Mouse (Mus musculus): Measurements from ENCODE around the gene Rel. TPM values are rescaled to one million over a fixed set of nuclear protein-coding genes. Genes with fewer than 3 reads are reported as not detected.

Gene Rel
- polyA plus RNA-seq, 1 experiment: 1.6 TPM

- H3K27ac ChIP-seq (ENCODE audit: control insufficient read depth, insufficient read depth, low read depth, low read length): no peak overlapping the region
- no peaks in the 10 kb centered on the region for H3K27me3 ChIP-seq (ENCODE audit: control insufficient read depth, insufficient read depth, low read length)
- H3K4me3 ChIP-seq (ENCODE audit: control insufficient read depth, low read depth, low read length): no peak overlapping the region
- H3K36me3 ChIP-seq (ENCODE audit: control insufficient read depth, insufficient read depth, low read length): no peaks in the 10 kb centered on the region
- H3K4me1 ChIP-seq (ENCODE audit: control insufficient read depth, insufficient read depth, low read length): no peaks in the 10 kb centered on the region
- TF ChIP-seq POLR2A (IDR thresholded peaks at IDR 0.05; ENCODE audit: control insufficient read depth, low read depth, low read length): no peak
- no peak for TF ChIP-seq CTCF (IDR thresholded peaks at IDR 0.05; ENCODE audit: control insufficient read depth, insufficient read depth, insufficient replicate concordance, low read depth, low read length)
Measured at GRCm38 (mm10) chr11:23783085-23783484, 12.3 kb upstream of the Rel start.

- no peaks in the 10 kb centered on the region for H3K27me3 ChIP-seq (ENCODE audit: control insufficient read depth, insufficient read depth, low read length)
- no peaks in the 10 kb centered on the region for H3K4me1 ChIP-seq (ENCODE audit: control insufficient read depth, insufficient read depth, low read length)
- H3K4me3 ChIP-seq (ENCODE audit: control insufficient read depth, low read depth, low read length): no peak overlapping the region
- TF ChIP-seq POLR2A (IDR thresholded peaks at IDR 0.05; ENCODE audit: control insufficient read depth, low read depth, low read length): no peak
- no peak for TF ChIP-seq CTCF (IDR thresholded peaks at IDR 0.05; ENCODE audit: control insufficient read depth, insufficient read depth, insufficient replicate concordance, low read depth, low read length)
- H3K27ac ChIP-seq (ENCODE audit: control insufficient read depth, insufficient read depth, low read depth, low read length): no peak overlapping the region
- no peaks in the 10 kb centered on the region for H3K36me3 ChIP-seq (ENCODE audit: control insufficient read depth, insufficient read depth, low read length)
Measured at GRCm38 (mm10) chr11:23782038-23782437, 11.3 kb upstream of the Rel start.

- no peaks in the 10 kb centered on the region for H3K36me3 ChIP-seq (ENCODE audit: control insufficient read depth, insufficient read depth, low read length)
- H3K4me3 ChIP-seq (ENCODE audit: control insufficient read depth, low read depth, low read length): no peak overlapping the region
- no peak for TF ChIP-seq POLR2A (IDR thresholded peaks at IDR 0.05; ENCODE audit: control insufficient read depth, low read depth, low read length)
- TF ChIP-seq CTCF (IDR thresholded peaks at IDR 0.05; ENCODE audit: control insufficient read depth, insufficient read depth, insufficient replicate concordance, low read depth, low read length): no peak
- H3K27me3 ChIP-seq (ENCODE audit: control insufficient read depth, insufficient read depth, low read length): no peaks in the 10 kb centered on the region
- no peak overlapping the region for H3K27ac ChIP-seq (ENCODE audit: control insufficient read depth, insufficient read depth, low read depth, low read length)
- no peaks in the 10 kb centered on the region for H3K4me1 ChIP-seq (ENCODE audit: control insufficient read depth, insufficient read depth, low read length)
Measured at GRCm38 (mm10) chr11:23778787-23779201, 8.0 kb upstream of the Rel start.

GRCm38 (mm10) chr11:23772471-23772870 is 1.7 kb upstream of the Rel start:
- no peaks in the 10 kb centered on the region for H3K27me3 ChIP-seq (ENCODE audit: control insufficient read depth, insufficient read depth, low read length)
- H3K27ac ChIP-seq (ENCODE audit: control insufficient read depth, insufficient read depth, low read depth, low read length): no peak overlapping the region
- H3K36me3 ChIP-seq (ENCODE audit: control insufficient read depth, insufficient read depth, low read length): no peaks in the 10 kb centered on the region
- H3K4me3 ChIP-seq (ENCODE audit: control insufficient read depth, low read depth, low read length): no peak overlapping the region
- no peak for TF ChIP-seq CTCF (IDR thresholded peaks at IDR 0.05; ENCODE audit: control insufficient read depth, insufficient read depth, insufficient replicate concordance, low read depth, low read length)
- TF ChIP-seq POLR2A (IDR thresholded peaks at IDR 0.05; ENCODE audit: control insufficient read depth, low read depth, low read length): no peak
- peaks cover 2% of the 10 kb centered on the region; the same call in 1 of the 2 replicates for H3K4me1 ChIP-seq (ENCODE audit: control insufficient read depth, insufficient read depth, low read length)

- TF ChIP-seq POLR2A (IDR thresholded peaks at IDR 0.05; ENCODE audit: control insufficient read depth, low read depth, low read length) (no peak), CTCF (IDR thresholded peaks at IDR 0.05; ENCODE audit: control insufficient read depth, insufficient read depth, insufficient replicate concordance, low read depth, low read length) (no peak)
- Histone ChIP-seq H3K27ac (ENCODE audit: control insufficient read depth, insufficient read depth, low read depth, low read length) (peak overlapping the region; percentile 92), H3K4me1 (ENCODE audit: control insufficient read depth, insufficient read depth, low read length) (peaks cover 2% of the 10 kb centered on the region; the same call in 1 of the 2 replicates)
Measured at GRCm38 (mm10) chr11:23771507-23772097, 832 bp upstream of the Rel start.

GRCm38 (mm10) chr11:23770510-23770759 is 335 bp downstream of the Rel start:
- TF ChIP-seq POLR2A (IDR thresholded peaks at IDR 0.05; ENCODE audit: control insufficient read depth, low read depth, low read length) (no peak), CTCF (IDR thresholded peaks at IDR 0.05; ENCODE audit: control insufficient read depth, insufficient read depth, insufficient replicate concordance, low read depth, low read length) (no peak)
- peaks cover 2% of the 10 kb centered on the region; the same call in 1 of the 2 replicates for H3K4me1 ChIP-seq (ENCODE audit: control insufficient read depth, insufficient read depth, low read length)
- H3K27me3 ChIP-seq (ENCODE audit: control insufficient read depth, insufficient read depth, low read length): no peaks in the 10 kb centered on the region
- peak overlapping the region; percentile 83 for H3K27ac ChIP-seq (ENCODE audit: control insufficient read depth, insufficient read depth, low read depth, low read length)
- no peaks in the 10 kb centered on the region for H3K36me3 ChIP-seq (ENCODE audit: control insufficient read depth, insufficient read depth, low read length)
- peak overlapping the region; percentile 96 for H3K4me3 ChIP-seq (ENCODE audit: control insufficient read depth, low read depth, low read length)

More at GRCm38 (mm10) chr11:23771507-23772097, 832 bp upstream of the Rel start:
- Histone ChIP-seq H3K27me3 (ENCODE audit: control insufficient read depth, insufficient read depth, low read length) (no peaks in the 10 kb centered on the region), H3K4me3 (ENCODE audit: control insufficient read depth, low read depth, low read length) (peak overlapping the region; percentile 96), H3K36me3 (ENCODE audit: control insufficient read depth, insufficient read depth, low read length) (no peaks in the 10 kb centered on the region)

- Histone ChIP-seq H3K4me3 (ENCODE audit: control insufficient read depth, low read depth, low read length) (peak overlapping the region; percentile 96), H3K27ac (ENCODE audit: control insufficient read depth, insufficient read depth, low read depth, low read length) (peak overlapping the region; percentile 83), H3K4me1 (ENCODE audit: control insufficient read depth, insufficient read depth, low read length) (peaks cover 2% of the 10 kb centered on the region; the same call in 1 of the 2 replicates), H3K36me3 (ENCODE audit: control insufficient read depth, insufficient read depth, low read length) (no peaks in the 10 kb centered on the region), H3K27me3 (ENCODE audit: control insufficient read depth, insufficient read depth, low read length) (no peaks in the 10 kb centered on the region)
- TF ChIP-seq CTCF (IDR thresholded peaks at IDR 0.05; ENCODE audit: control insufficient read depth, insufficient read depth, insufficient replicate concordance, low read depth, low read length): no peak
Measured at GRCm38 (mm10) chr11:23769686-23770509, 872 bp downstream of the Rel start.

Data from testis, adult 2 months (tissue).